Mouse (Mus musculus) hindbrain, embryonic 16.5 days (tissue): ENCODE measurements at regions not wholly inside any gene's neighbourhood (a gene's known extent, or its start where the extent isn't known, plus 50 kb on each side); places are given as distances from the start of the nearest gene placed in this dataset.
A peak's percentile ranks its signal among the peaks of the same experiment; 100 is the strongest.

Experiments
- ATAC-seq: fragments of 200-750 bp; cut with Nextera tagmentation; 2 replicates; pipeline ENCODE4 v1.8.0; 2017; ENCODE audit warnings: moderate TSS enrichment, moderate library complexity
- H3K27ac ChIP-seq: fragments of 300-500 bp; sonication (generic); 2 replicates; pipeline ENCODE4 v1.5.1; 2014; ENCODE audit warnings: low read depth, mild to moderate bottlenecking, control low read depth, low read length, moderate library complexity
- H3K27me3 ChIP-seq: fragments of 300-500 bp; sonication (generic); replicated peaks from 2 replicates; pipeline ENCODE4 v1.6.1; 2014; ENCODE audit warnings: low read length; ENCODE audit not compliant: control insufficient read depth, insufficient read depth
- H3K36me3 ChIP-seq: fragments of 300-500 bp; sonication (generic); 2 replicates; pipeline ENCODE4 v1.6.1; 2014; ENCODE audit warnings: mild to moderate bottlenecking, low read length, moderate library complexity, mixed read lengths; ENCODE audit not compliant: control insufficient read depth, insufficient read depth
- H3K4me1 ChIP-seq: fragments of 300-500 bp; sonication (generic); 2 replicates; pipeline ENCODE4 v1.6.1; 2014; ENCODE audit warnings: low read depth, low read length; ENCODE audit not compliant: control insufficient read depth, insufficient read depth
- H3K4me2 ChIP-seq: fragments of 300-500 bp; sonication (generic); 2 replicates; pipeline ENCODE4 v1.6.1; 2014; ENCODE audit warnings: mild to moderate bottlenecking, low read length, control low read depth, moderate library complexity
- H3K4me3 ChIP-seq: fragments of 300-500 bp; sonication (generic); 2 replicates; pipeline ENCODE4 v1.5.1; 2014; ENCODE audit warnings: mild to moderate bottlenecking, low read length, control low read depth, moderate library complexity
- H3K9ac ChIP-seq: fragments of 300-500 bp; sonication (generic); 2 replicates; pipeline ENCODE4 v1.6.1; 2014; ENCODE audit warnings: low read depth, mild to moderate bottlenecking, control low read depth, low read length, moderate library complexity
- H3K9me3 ChIP-seq: fragments of 300-500 bp; sonication (generic); 2 replicates; pipeline ENCODE4 v1.6.1; 2014; ENCODE audit warnings: mild to moderate bottlenecking, low read length, moderate library complexity; ENCODE audit not compliant: control insufficient read depth
- WGBS: fragments of 180-500 bp; shearing (Covaris S2); extraction: QIAGEN DNeasy Blood & Tissue Kit; methylation state at CpG from one replicate; pipeline ENCODE4 v1.1.7; 2014; 5-methylcytosine and 5-hydroxymethylcytosine counted together

- no peak overlapping the region; the same call in 1 of the 2 replicates for H3K27ac ChIP-seq
- no peaks in the 10 kb centered on the region for H3K9me3 ChIP-seq
- H3K36me3 ChIP-seq: no peaks in the 10 kb centered on the region
- H3K4me3 ChIP-seq: no peak overlapping the region
- ATAC-seq: peak; percentile 79
- WGBS: 19% methylated on average over 7 of the region's 7 CpGs
- no peaks in the 10 kb centered on the region for H3K27me3 ChIP-seq
- H3K4me1 ChIP-seq: peaks cover 10% of the 10 kb centered on the region
- no peak overlapping the region for H3K4me2 ChIP-seq
- H3K9ac ChIP-seq: no peak overlapping the region
These were observed 165.4 kb downstream of the Cd47 start for GRCm38 (mm10) chr16:49965528-49966250.

- 68% methylated on average over 2 of the region's 2 CpGs for WGBS
- no peak for ATAC-seq
- H3K27me3 ChIP-seq: no peaks in the 10 kb centered on the region
These were observed 165.9 kb downstream of the Cd47 start for GRCm38 (mm10) chr16:49966251-49966588.

GRCm38 (mm10) chr16:49967110-49967509 is 166.8 kb downstream of the Cd47 start:
- WGBS: 86% methylated on average over 7 of the region's 7 CpGs
- Histone ChIP-seq H3K36me3 (no peaks in the 10 kb centered on the region), H3K27me3 (no peaks in the 10 kb centered on the region), H3K9me3 (no peaks in the 10 kb centered on the region), H3K4me3 (no peak overlapping the region), H3K27ac (no peak overlapping the region), H3K9ac (no peak overlapping the region), H3K4me2 (no peak overlapping the region), H3K4me1 (peaks cover 10% of the 10 kb centered on the region)
- ATAC-seq: no peak

More at GRCm38 (mm10) chr16:49966251-49966588, 165.9 kb downstream of the Cd47 start:
- H3K27ac ChIP-seq: no peak overlapping the region
- H3K4me2 ChIP-seq: no peak overlapping the region
- H3K36me3 ChIP-seq: no peaks in the 10 kb centered on the region
- H3K9ac ChIP-seq: no peak overlapping the region
- H3K9me3 ChIP-seq: no peaks in the 10 kb centered on the region
- no peak overlapping the region for H3K4me3 ChIP-seq
- H3K4me1 ChIP-seq: peaks cover 10% of the 10 kb centered on the region

- 80% methylated on average over 4 of the region's 4 CpGs for WGBS
- Histone ChIP-seq H3K4me2 (no peak overlapping the region), H3K27me3 (no peaks in the 10 kb centered on the region), H3K9ac (no peak overlapping the region), H3K36me3 (no peaks in the 10 kb centered on the region), H3K27ac (no peak overlapping the region), H3K4me1 (peaks cover 10% of the 10 kb centered on the region), H3K4me3 (no peak overlapping the region), H3K9me3 (no peaks in the 10 kb centered on the region)
- no peak for ATAC-seq
These were observed 168.0 kb downstream of the Cd47 start for GRCm38 (mm10) chr16:49968291-49968870.

- Histone ChIP-seq H3K9me3 (no peaks in the 10 kb centered on the region), H3K9ac (no peak overlapping the region), H3K27me3 (no peaks in the 10 kb centered on the region), H3K4me2 (no peak overlapping the region), H3K27ac (no peak overlapping the region), H3K4me3 (no peak overlapping the region), H3K36me3 (no peaks in the 10 kb centered on the region), H3K4me1 (peaks cover 10% of the 10 kb centered on the region)
- 92% methylated on average over 4 of the region's 4 CpGs for WGBS
- ATAC-seq: no peak
These were observed 168.7 kb downstream of the Cd47 start for GRCm38 (mm10) chr16:49969035-49969434.

GRCm38 (mm10) chr16:49969693-49970296 is 169.5 kb downstream of the Cd47 start:
- 93% methylated on average over 2 of the region's 2 CpGs for WGBS
- Histone ChIP-seq H3K4me1 (peaks cover 7% of the 10 kb centered on the region), H3K9ac (no peak overlapping the region), H3K9me3 (no peaks in the 10 kb centered on the region), H3K4me2 (no peak overlapping the region), H3K27me3 (no peaks in the 10 kb centered on the region), H3K4me3 (no peak overlapping the region), H3K27ac (no peak overlapping the region), H3K36me3 (no peaks in the 10 kb centered on the region)
- no peak for ATAC-seq

- 65% methylated on average over 2 of the region's 2 CpGs for WGBS
- H3K36me3 ChIP-seq: no peaks in the 10 kb centered on the region
- ATAC-seq: peak; percentile 27; the same call in 1 of the 2 replicates
- H3K4me3 ChIP-seq: no peak overlapping the region
- H3K4me2 ChIP-seq: no peak overlapping the region
- H3K4me1 ChIP-seq: peaks cover 5% of the 10 kb centered on the region
- H3K9ac ChIP-seq: no peak overlapping the region
- no peaks in the 10 kb centered on the region for H3K9me3 ChIP-seq
- no peaks in the 10 kb centered on the region for H3K27me3 ChIP-seq
- no peak overlapping the region for H3K27ac ChIP-seq
These were observed 170.0 kb downstream of the Cd47 start for GRCm38 (mm10) chr16:49970297-49970804.

- ATAC-seq: no peak
- WGBS: 88% methylated on average over 3 of the region's 3 CpGs
- Histone ChIP-seq H3K27ac (no peak overlapping the region), H3K4me2 (no peak overlapping the region), H3K36me3 (no peaks in the 10 kb centered on the region), H3K4me3 (no peak overlapping the region), H3K9ac (no peak overlapping the region), H3K4me1 (no peaks in the 10 kb centered on the region), H3K9me3 (no peaks in the 10 kb centered on the region), H3K27me3 (no peaks in the 10 kb centered on the region)
These were observed 170.8 kb downstream of the Cd47 start for GRCm38 (mm10) chr16:49971141-49971555.

GRCm38 (mm10) chr16:49977276-49977675 is 176.9 kb downstream of the Cd47 start:
- 91% methylated on average over 2 of the region's 2 CpGs for WGBS
- H3K27ac ChIP-seq: no peak overlapping the region

More at GRCm38 (mm10) chr16:49977276-49977675, 176.9 kb downstream of the Cd47 start:
- no peaks in the 10 kb centered on the region for H3K9me3 ChIP-seq
- no peak overlapping the region for H3K9ac ChIP-seq
- no peak overlapping the region for H3K4me2 ChIP-seq
- no peaks in the 10 kb centered on the region for H3K27me3 ChIP-seq
- peaks cover 5% of the 10 kb centered on the region; the same call in 1 of the 2 replicates for H3K4me1 ChIP-seq
- no peaks in the 10 kb centered on the region for H3K36me3 ChIP-seq
- no peak overlapping the region for H3K4me3 ChIP-seq
- ATAC-seq: no peak
